Mouse (Mus musculus) splenic B cell, adult 2 months (primary cell): ENCODE results near the gene Xrcc6.

Experiments used
- DNase-seq: peaks from one replicate; pipeline ENCODE4 v3.0.0-alpha.2; 2011; ENCODE audit warnings: low read depth, low spot score
- H3K27me3 ChIP-seq: 2 replicates; pipeline ENCODE4 v1.6.1; 2012; ENCODE audit warnings: mild to moderate bottlenecking, low read length, moderate library complexity, mixed read lengths; ENCODE audit not compliant: control insufficient read depth, poor library complexity, insufficient read depth, severe bottlenecking
- H3K36me3 ChIP-seq: 2 replicates; pipeline ENCODE4 v1.6.1; 2012; ENCODE audit warnings: mild to moderate bottlenecking, low read length, moderate library complexity, mixed read lengths; ENCODE audit not compliant: control insufficient read depth, poor library complexity, insufficient read depth, severe bottlenecking

The Xrcc6 gene

GRCm38 (mm10) chr15:82065511-82065910, 77.9 kb downstream of the Xrcc6 start:
- DNase-seq, result peak; percentile 81
- Histone ChIP-seq H3K27me3 (no peaks in the 10 kb centered on the region), H3K36me3 (no peaks in the 10 kb centered on the region)

DNA sequence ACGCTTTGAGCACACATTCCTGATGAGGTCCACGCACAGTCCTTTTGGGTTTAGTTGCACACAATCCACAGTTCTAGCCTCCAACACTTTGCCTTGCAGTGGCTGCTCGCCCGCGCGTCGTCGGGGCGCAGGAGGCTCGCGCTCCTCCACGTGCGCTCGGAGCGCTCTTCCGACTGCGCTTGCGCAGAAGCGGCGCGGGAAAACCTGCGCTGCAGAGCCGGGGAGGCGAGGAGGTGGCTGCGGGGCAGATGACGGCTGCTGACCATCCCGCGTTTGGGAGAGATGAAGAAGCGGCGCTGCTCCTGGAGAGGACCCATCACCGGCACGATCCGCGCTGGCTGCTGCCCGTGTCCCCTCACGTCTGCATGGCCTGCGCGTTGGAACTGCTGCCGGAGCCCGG, 82.3 kb downstream of the Xrcc6 start, which contains the start of gene Mei1:
Gene Mei1 (plus strand): TSS at position 99 of the 400 bp plus-strand sequence.
- Histone ChIP-seq H3K27me3 (no peaks in the 10 kb centered on the region), H3K36me3 (no peaks in the 10 kb centered on the region)
- no peak for DNase-seq

DNA sequence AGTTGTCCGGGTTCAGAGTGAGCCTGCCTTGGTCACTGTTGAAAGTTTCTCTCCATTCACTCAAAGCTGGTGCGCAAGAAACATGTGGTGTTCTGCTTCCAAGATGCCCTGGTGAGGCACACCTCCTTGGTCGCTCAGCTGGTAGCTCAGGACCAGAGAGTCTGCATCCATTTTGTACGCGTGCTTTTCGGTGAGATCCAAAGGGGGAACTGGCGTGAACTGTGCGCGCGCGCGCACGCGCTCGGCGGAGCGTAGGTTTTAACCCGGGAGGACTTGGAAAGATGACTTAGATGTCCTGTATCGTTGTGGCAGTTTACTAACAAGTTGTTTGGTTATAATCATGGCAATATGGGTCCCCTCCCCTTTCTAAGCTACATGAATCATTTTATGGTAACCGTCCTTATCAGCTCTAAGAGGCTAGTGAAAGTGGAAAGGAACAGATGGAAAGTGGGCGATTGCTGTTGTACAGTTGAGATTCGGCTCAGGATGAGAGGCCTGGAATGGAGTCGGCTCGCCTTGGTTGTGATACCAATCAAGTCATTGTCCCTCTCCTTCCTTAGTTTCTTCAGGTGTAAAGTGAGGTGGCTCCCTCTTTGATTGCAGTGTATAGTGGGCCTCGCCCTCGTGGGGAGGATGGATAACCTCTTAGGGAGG, 84.3 kb downstream of the Xrcc6 start:
- no peak for DNase-seq
- no peaks in the 10 kb centered on the region for H3K27me3 ChIP-seq
- H3K36me3 ChIP-seq, result no peaks in the 10 kb centered on the region

DNA sequence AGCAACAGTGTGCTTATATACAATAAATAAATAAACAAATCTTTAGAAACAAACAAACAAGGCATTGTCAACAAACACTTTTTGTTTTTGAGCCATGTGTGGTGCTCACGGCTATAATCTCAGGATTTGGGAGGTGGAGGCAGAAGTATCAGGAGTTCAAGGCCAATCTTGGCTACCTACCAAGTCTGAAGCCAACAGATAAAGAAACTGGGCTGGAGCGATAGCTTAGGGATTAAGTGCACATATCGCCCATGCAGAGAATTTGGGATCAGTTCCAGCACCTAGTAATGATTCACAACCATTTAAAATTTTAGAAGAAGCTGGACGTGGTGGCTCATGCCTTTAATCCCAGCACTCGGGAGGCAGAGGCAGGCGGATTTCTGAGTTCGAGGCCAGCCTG, 85.9 kb downstream of the Xrcc6 start:
- DNase-seq, result no peak
- H3K27me3 ChIP-seq, result no peaks in the 10 kb centered on the region
- H3K36me3 ChIP-seq, result no peaks in the 10 kb centered on the region

DNA sequence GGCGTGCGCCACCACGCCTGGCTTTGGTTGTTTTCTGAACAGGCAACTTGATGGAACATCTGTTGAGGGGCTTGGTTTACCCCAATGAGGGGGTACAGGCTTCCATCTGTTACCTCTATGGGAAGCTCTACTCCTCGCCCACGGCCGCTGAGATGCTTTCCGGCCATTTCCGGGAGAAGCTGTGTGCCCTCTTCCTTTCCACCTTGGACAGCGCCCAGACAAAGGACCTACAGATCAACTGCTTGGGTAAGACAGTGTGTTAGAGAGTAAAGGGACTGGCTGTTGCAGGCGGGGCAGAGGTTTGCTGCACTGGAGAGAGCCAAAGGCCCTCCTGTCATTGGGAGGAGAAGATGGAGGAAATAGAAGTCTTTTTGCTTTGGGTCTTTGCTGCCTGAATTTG, 92.2 kb downstream of the Xrcc6 start:
- no peak for DNase-seq
- no peaks in the 10 kb centered on the region for H3K36me3 ChIP-seq
- no peaks in the 10 kb centered on the region for H3K27me3 ChIP-seq

- peak; percentile 76 for DNase-seq
- Histone ChIP-seq H3K36me3 (no peaks in the 10 kb centered on the region), H3K27me3 (no peaks in the 10 kb centered on the region)
Observed at GRCm38 (mm10) chr15:82081161-82081560, 93.5 kb downstream of the Xrcc6 start.

GRCm38 (mm10) chr15:82085606-82086005, 98.0 kb downstream of the Xrcc6 start:
- H3K36me3 ChIP-seq, result no peaks in the 10 kb centered on the region
- DNase-seq, result no peak
- H3K27me3 ChIP-seq, result no peaks in the 10 kb centered on the region

DNA sequence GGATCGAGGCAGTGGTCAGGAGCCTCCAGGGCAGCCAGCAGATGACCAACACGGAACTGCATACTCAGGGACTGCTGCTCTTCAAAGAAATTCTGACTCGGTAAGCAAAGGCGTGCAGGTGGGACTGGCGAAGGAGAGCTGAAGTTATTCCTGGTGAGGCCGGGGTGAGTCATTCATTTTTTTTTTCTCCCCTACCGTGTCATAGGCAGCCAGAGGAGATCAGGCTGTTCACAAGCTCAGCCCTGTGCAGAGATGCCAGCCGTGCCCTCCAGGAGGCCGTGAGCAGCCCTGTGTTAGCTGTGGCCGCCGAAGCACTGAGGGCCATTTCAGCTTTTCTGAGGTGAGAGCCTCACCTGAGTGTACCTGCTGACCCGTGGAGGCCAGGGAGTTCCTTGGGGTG, 98.5 kb downstream of the Xrcc6 start:
- no peak for DNase-seq
- no peaks in the 10 kb centered on the region for H3K36me3 ChIP-seq

GRCm38 (mm10) chr15:82087266-82087665, 99.6 kb downstream of the Xrcc6 start:
- no peak for DNase-seq
- H3K36me3 ChIP-seq, result no peaks in the 10 kb centered on the region
- H3K27me3 ChIP-seq, result no peaks in the 10 kb centered on the region

More for the DNA sequence above, 98.5 kb downstream of the Xrcc6 start:
- H3K27me3 ChIP-seq, result no peaks in the 10 kb centered on the region
